In the genomic region with DNA sequence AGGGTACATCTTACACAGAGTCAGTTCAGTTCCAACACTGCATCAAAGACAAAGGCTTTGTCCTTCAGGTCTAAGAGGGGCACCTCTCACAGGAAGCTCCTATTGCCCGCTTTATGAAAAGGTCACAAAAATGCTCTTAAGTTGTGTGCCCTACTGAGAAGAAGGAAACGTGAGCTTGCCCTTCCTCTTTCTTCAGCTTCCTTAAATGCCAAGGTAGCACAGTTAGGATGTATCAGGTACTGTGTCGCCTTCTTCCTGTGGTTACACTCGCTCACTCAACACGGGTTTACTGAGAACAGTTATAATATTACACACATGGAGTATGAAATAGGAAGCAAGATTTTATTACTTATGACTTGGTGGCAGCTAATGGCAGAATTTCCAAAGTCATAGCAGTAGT, we compare ENCODE assay signal across 25 mouse cellular contexts. TPM values are rescaled to one million over a fixed set of nuclear protein-coding genes. Genes with fewer than 3 reads are reported as not detected.
DNase-seq lines count a peak whose midpoint lies in the region; ATAC-seq lines count a peak whose summit lies in the region.
"Had no signal": no experiment of that assay in that cellular context is flagged by ENCODE, and none has a peak within 500 bp of the region (broad histone marks: within the 10 kb centered on the region; RNA-seq: fewer than 3 reads in every experiment).

No protein-coding gene starts in this region.

- peak; percentile 39; the same call in 1 of the 2 replicates for ATAC-seq in common myeloid progenitor, adult 5-6 weeks (replicated peaks; ENCODE audit: low read depth, poor library complexity, severe bottlenecking)
- ATAC-seq in hematopoietic stem cell, adult 5-6 weeks (replicated peaks in 1 of 2; ENCODE audit: insufficient read depth in 1 of 2, low FRiP score in 2 of 2, low TSS enrichment in 1 of 2, low read depth in 1 of 2, poor library complexity in 2 of 2, severe bottlenecking in 2 of 2) = peak; percentile 52 to 84
- peak; percentile 82 for ATAC-seq in megakaryocyte progenitor cell, adult 5-6 weeks (replicated peaks; ENCODE audit: poor library complexity)
- peak; percentile 82; the same call in 1 of the 2 replicates for ATAC-seq in neutrophil, adult 5-6 weeks (ENCODE audit: extremely low read depth, insufficient number of reproducible peaks, low FRiP score, poor library complexity, severe bottlenecking)
- ATAC-seq: activated CD4-positive, CD25-positive, alpha-beta regulatory T cell, adult 4 months; CD4-positive, CD25-positive, alpha-beta regulatory T cell, adult 4 months; forebrain, embryonic 13.5 days; forebrain, embryonic 15.5 days; Patski had no signal

- DNase-seq in thymus, postnatal 10 days (ENCODE audit: low spot score in 2 of 2) = no peak
- no peak for DNase-seq in lung, postnatal 10 days
- DNase-seq in adipocyte (ENCODE audit: low spot score) = no peak
- DNase-seq: adrenal gland, adult 2 months; adrenal gland, postnatal 10 days; adrenal gland, postnatal 25 days; B cell, adult 2 months; cerebellum, adult 11 months; cerebellum, adult 18-20 months; cerebellum, adult 8-10 months; cerebellum, adult 9-11 months; cerebellum, postnatal 14 days; cerebellum, postnatal 36 days had no signal

RNA-seq across cellular contexts. Expression of a gene that starts 38.0 kb away (rescaled TPM):
- total RNA-seq in common myeloid progenitor, adult 5-6 weeks (2017) = not detected in 2 replicates
- total RNA-seq in hematopoietic stem cell, adult 5-6 weeks (2017) = not detected in 2 replicates
- total RNA-seq in megakaryocyte progenitor cell, adult 5-6 weeks (2015) = not detected in 2 replicates
- not detected in 2 replicates for total RNA-seq in megakaryocyte progenitor cell, adult 5-6 weeks (2017)
- total RNA-seq in neutrophil, adult 5-6 weeks (2017) = not detected in 2 replicates
- total RNA-seq: adrenal gland, adult 2 months; adrenal gland, postnatal 10 days; adrenal gland, postnatal 25 days; adrenal gland, postnatal 4 days; CH12.LX; G1E had no signal

RNA-seq across cellular contexts. Expression of a gene that starts 45.7 kb away (rescaled TPM):
- 10.0 and 10.9 TPM in 2 replicates for total RNA-seq in common myeloid progenitor, adult 5-6 weeks (2017)
- total RNA-seq in hematopoietic stem cell, adult 5-6 weeks (2017) = 5.3 and 13.8 TPM in 2 replicates
- 31.1 and 39.5 TPM in 2 replicates for total RNA-seq in megakaryocyte progenitor cell, adult 5-6 weeks (2015)
- 40.6 and 43.8 TPM in 2 replicates for total RNA-seq in megakaryocyte progenitor cell, adult 5-6 weeks (2017)
- 33.3 and 41.1 TPM in 2 replicates for total RNA-seq in neutrophil, adult 5-6 weeks (2017)
- total RNA-seq: CH12.LX, G1E had no signal
